Mouse (Mus musculus) cortical plate, adult 2 months (tissue): Measurements from ENCODE around the gene Gm49601.

Source experiments
- CTCF ChIP-seq: fragments of 200-500 bp; IDR thresholded peaks from 2 replicates; pipeline ENCODE4 v1.5.1; 2011; ENCODE audit warnings: mild to moderate bottlenecking, control low read depth, low read length; ENCODE audit not compliant: insufficient read depth; ENCODE audit errors: extremely low read depth
- POLR2A ChIP-seq: fragments of 200-500 bp; IDR thresholded peaks from 2 replicates; pipeline ENCODE4 v1.6.1; 2011; ENCODE audit warnings: mild to moderate bottlenecking, low read length, control low read depth; ENCODE audit not compliant: insufficient read depth; ENCODE audit errors: extremely low read depth

GRCm38 (mm10) chr16:18586076-18586905 is 39.9 kb downstream of the Gm49601 start:
- TF ChIP-seq POLR2A (no peak), CTCF (no peak)
